Mouse (Mus musculus) macrophage (primary cell): ENCODE measurements around the gene Gm14085. TPM values are rescaled to one million over a fixed set of nuclear protein-coding genes. Genes with fewer than 3 reads are reported as not detected.
"Not testable (repeated sequence)": the region's sequence is repeated elsewhere in the genome, so short reads cannot be mapped to it uniquely, and the experiment has no call there.

Source experiments
- H3K27ac ChIP-seq: fragments of 350-480 bp; formaldehyde crosslinking; 2 replicates; pipeline ENCODE4 v1.9.0; 2021
- H3K36me3 ChIP-seq: fragments of 350-480 bp; formaldehyde crosslinking; 2 replicates; pipeline ENCODE4 v1.9.0; 2021; ENCODE audit errors: inconsistent target
- H3K4me3 ChIP-seq: fragments of 350-480 bp; formaldehyde crosslinking; 2 replicates; pipeline ENCODE4 v1.9.0; 2021; ENCODE audit errors: inconsistent target
- H3K79me2 ChIP-seq: fragments of 350-480 bp; formaldehyde crosslinking; 2 replicates; pipeline ENCODE4 v1.9.0; 2021; ENCODE audit errors: inconsistent target
- WGBS: methylation state at CpG from one replicate; pipeline ENCODE4 v1.1.7; 2026; ENCODE audit warnings: inconsistent platforms; ENCODE audit not compliant: missing documents; 5-methylcytosine and 5-hydroxymethylcytosine counted together
- polyA plus RNA-seq: library from polyadenylated mRNA; stranded (reverse); fragments of 250-400 nt; gene quantifications from 3 replicates; pipeline ENCODE4 v1.2.4, GENCODE M21; 2018; ENCODE audit warnings: inconsistent platforms
- total RNA-seq, 78 experiments: library from RNA; depleted of rRNA; stranded (reverse); fragments of 250-400 nt; gene quantifications; 1 replicate in 9 of 78; 2 replicates in 24 of 78; 3 replicates in 43 of 78; 4 replicates in 2 of 78; pipeline ENCODE4 v1.2.4; 2018; ENCODE audit warnings: inconsistent platforms in 56 of 78

Gene Gm14085
- 1 to 10 TPM in 12 of 26 experiments, under 1 TPM in 14; 0.42 to 2.9 (median 0.91) TPM for total RNA-seq (2018; cell fraction: chromatin; rRNA removed)
- total RNA-seq (2018; cell fraction: cytosol; rRNA removed): under 1 TPM in 10 of 26 experiments, not detected in 16; 0.03 to 0.13 (median 0.05) TPM
- total RNA-seq (2018; cell fraction: nucleus; rRNA removed): 1 to 10 TPM in 2 of 26 experiments, under 1 TPM in 24; 0.23 to 1.4 (median 0.56) TPM
- 0.04 TPM in 1 of 3 replicates, not detected in the others for polyA plus RNA-seq

GRCm38 (mm10) chr2:122484641-122485040 lies at the start of gene Gm14085:
Gene Gm14085, plus strand, starts transcription at chr2:122484941.
- 100% methylated on average over 1 of the region's 1 CpGs for WGBS
- no peak within 1 kb of the TSS for H3K27ac ChIP-seq
- no peak within 1 kb of the TSS for H3K4me3 ChIP-seq

GRCm38 (mm10) chr2:122438706-122439482 lies 45.8 kb upstream of the Gm14085 start:
- not testable (repeated sequence) for H3K36me3 ChIP-seq, H3K79me2 ChIP-seq, H3K4me3 ChIP-seq, H3K27ac ChIP-seq
- WGBS: 42% methylated on average over 5 of the region's 5 CpGs

More at GRCm38 (mm10) chr2:122484641-122485040, at the start of gene Gm14085:
- H3K79me2 ChIP-seq: no peaks in the 10 kb centered on the region
- no peaks in the 10 kb centered on the region for H3K36me3 ChIP-seq

- WGBS: no CpG with 5 or more reads among the region's 3 CpGs
- H3K4me3 ChIP-seq, H3K27ac ChIP-seq, H3K36me3 ChIP-seq, H3K79me2 ChIP-seq: not testable (repeated sequence)
These were observed 44.2 kb upstream of the Gm14085 start for GRCm38 (mm10) chr2:122440521-122440920.

GRCm38 (mm10) chr2:122441000-122441933 lies 43.5 kb upstream of the Gm14085 start:
- 81% methylated on average over 7 of the region's 7 CpGs for WGBS
- Histone ChIP-seq H3K36me3 (no peaks in the 10 kb centered on the region), H3K4me3 (peak overlapping the region; percentile 7; the same call in 1 of the 2 replicates), H3K27ac (no peak overlapping the region), H3K79me2 (no peaks in the 10 kb centered on the region)

- peaks cover 27% of the 10 kb centered on the region; the same call in 1 of the 2 replicates for H3K36me3 ChIP-seq
- H3K4me3 ChIP-seq: no peak overlapping the region
- 72% methylated on average over 4 of the region's 4 CpGs for WGBS
- H3K79me2 ChIP-seq: no peaks in the 10 kb centered on the region
- no peak overlapping the region for H3K27ac ChIP-seq
These were observed 34.4 kb upstream of the Gm14085 start for GRCm38 (mm10) chr2:122450351-122450750.

- no peak overlapping the region for H3K4me3 ChIP-seq
- WGBS: 33% methylated on average over 2 of the region's 2 CpGs
- H3K27ac ChIP-seq: peak overlapping the region; percentile 67
- peaks cover 26% of the 10 kb centered on the region; the same call in 1 of the 2 replicates for H3K36me3 ChIP-seq
- no peaks in the 10 kb centered on the region for H3K79me2 ChIP-seq
These were observed 32.3 kb upstream of the Gm14085 start for GRCm38 (mm10) chr2:122452426-122452825.

GRCm38 (mm10) chr2:122466901-122467300 lies 17.8 kb upstream of the Gm14085 start:
- Histone ChIP-seq H3K79me2 (no peaks in the 10 kb centered on the region), H3K36me3 (no peaks in the 10 kb centered on the region), H3K27ac (no peak overlapping the region), H3K4me3 (peak overlapping the region; percentile 29)
- 58% methylated on average over 11 of the region's 11 CpGs for WGBS

- no peaks in the 10 kb centered on the region for H3K79me2 ChIP-seq
- no peak overlapping the region; the same call in 1 of the 2 replicates for H3K27ac ChIP-seq
- WGBS: 1% methylated on average over 46 of the region's 46 CpGs
These were observed 17.3 kb upstream of the Gm14085 start for GRCm38 (mm10) chr2:122467351-122468013.

GRCm38 (mm10) chr2:122469221-122469620 lies 15.5 kb upstream of the Gm14085 start:
- no peaks in the 10 kb centered on the region for H3K36me3 ChIP-seq
- H3K27ac ChIP-seq: no peak overlapping the region
- WGBS: 95% methylated on average over 3 of the region's 3 CpGs
- H3K79me2 ChIP-seq: no peaks in the 10 kb centered on the region
- no peak overlapping the region for H3K4me3 ChIP-seq

More at GRCm38 (mm10) chr2:122467351-122468013, 17.3 kb upstream of the Gm14085 start:
- peak overlapping the region; percentile 29 for H3K4me3 ChIP-seq
- H3K36me3 ChIP-seq: no peaks in the 10 kb centered on the region

GRCm38 (mm10) chr2:122476585-122476984 lies 8.2 kb upstream of the Gm14085 start:
- Histone ChIP-seq H3K36me3 (no peaks in the 10 kb centered on the region), H3K79me2 (no peaks in the 10 kb centered on the region)

GRCm38 (mm10) chr2:122483787-122484186 lies 954 bp upstream of the Gm14085 start:
- not testable (repeated sequence) for H3K36me3 ChIP-seq, H3K27ac ChIP-seq, H3K79me2 ChIP-seq, H3K4me3 ChIP-seq
- WGBS: 47% methylated on average over 1 of the region's 1 CpGs

More at GRCm38 (mm10) chr2:122476585-122476984, 8.2 kb upstream of the Gm14085 start:
- no peak overlapping the region for H3K4me3 ChIP-seq
- H3K27ac ChIP-seq: no peak overlapping the region

- H3K27ac ChIP-seq, H3K79me2 ChIP-seq, H3K4me3 ChIP-seq, H3K36me3 ChIP-seq: not testable (repeated sequence)
- WGBS: no CpG with 5 or more reads among the region's 3 CpGs
These were observed 913 bp downstream of the Gm14085 start for GRCm38 (mm10) chr2:122485654-122486053.

- H3K4me3 ChIP-seq, H3K79me2 ChIP-seq, H3K36me3 ChIP-seq, H3K27ac ChIP-seq: not testable (repeated sequence)
These were observed 1.4 kb downstream of the Gm14085 start for GRCm38 (mm10) chr2:122486122-122486521.

- 100% methylated on average over 2 of the region's 2 CpGs for WGBS
- Histone ChIP-seq H3K4me3 (no peak overlapping the region), H3K36me3 (no peaks in the 10 kb centered on the region), H3K79me2 (no peaks in the 10 kb centered on the region), H3K27ac (no peak overlapping the region)
These were observed 1.9 kb downstream of the Gm14085 start for GRCm38 (mm10) chr2:122486674-122487073.
